Mouse (Mus musculus) G1E (cell line): ENCODE measurements around the gene Dkkl1. TPM values are rescaled to one million over a fixed set of nuclear protein-coding genes. Genes with fewer than 3 reads are reported as not detected.
A peak's percentile ranks its signal among the peaks of the same experiment; 100 is the strongest.

Experiments used
- ATAC-seq: 2 replicates; pipeline ENCODE4 v1.8.0; 2016; ENCODE audit warnings: mild to moderate bottlenecking; ENCODE audit not compliant: insufficient number of reproducible peaks, poor library complexity, low FRiP score, severe bottlenecking; ENCODE audit errors: extremely low read depth
- DNase-seq: peaks from one replicate; pipeline ENCODE4 v3.0.0; 2012; ENCODE audit warnings: low spot score
- H3K27me3 ChIP-seq: 2 replicates; pipeline ENCODE4 v1.6.1; 2012; ENCODE audit warnings: mild to moderate bottlenecking, low read length, inconsistent platforms; ENCODE audit not compliant: insufficient read depth
- H3K36me3 ChIP-seq: replicated peaks from 2 replicates; pipeline ENCODE3; 2012; ENCODE audit warnings: mild to moderate bottlenecking, inconsistent platforms
- H3K4me1 ChIP-seq: 2 replicates; pipeline ENCODE4 v1.6.1; 2012; ENCODE audit warnings: low read depth, low read length, inconsistent platforms, mixed read lengths; ENCODE audit not compliant: insufficient read depth
- H3K4me3 ChIP-seq: 2 replicates; pipeline ENCODE4 v1.5.1; 2012; ENCODE audit warnings: low read depth, mild to moderate bottlenecking, inconsistent platforms, low read length, moderate library complexity, mixed read lengths
- H3K9me3 ChIP-seq: replicated peaks from 2 replicates; pipeline ENCODE4 v1.6.1; 2012; ENCODE audit warnings: inconsistent platforms
- CTCF ChIP-seq: IDR thresholded peaks from 2 replicates; pipeline ENCODE4 v1.5.1; 2012; ENCODE audit warnings: low read depth, low read length, inconsistent platforms, mixed read lengths
- GATA1 ChIP-seq: IDR thresholded peaks from 2 replicates; pipeline ENCODE4 v1.6.1; 2012; ENCODE audit warnings: borderline replicate concordance, low read length, inconsistent platforms, mixed read lengths
- GATA2 ChIP-seq: IDR thresholded peaks from 2 replicates; pipeline ENCODE4 v1.6.1; 2012; ENCODE audit warnings: low read depth, low read length, inconsistent platforms, borderline replicate concordance
- POLR2AphosphoS5 ChIP-seq: IDR thresholded peaks from 2 replicates; pipeline ENCODE4 v1.6.1; 2012; ENCODE audit warnings: low read depth, low read length, inconsistent platforms; ENCODE audit not compliant: insufficient replicate concordance
- TAL1 ChIP-seq: conservative IDR thresholded peaks from 2 replicates; pipeline ENCODE4 v1.6.1; 2012; ENCODE audit warnings: low read depth, low read length, inconsistent platforms, mixed read lengths
- polyA plus RNA-seq: library from polyadenylated mRNA; stranded (reverse); fragments of >175 nt; gene quantifications from 2 replicates; pipeline ENCODE4 v1.2.3, GENCODE M21; 2012
- total RNA-seq, 2 experiments: library from RNA; stranded (forward) in 1 of 2; stranded (reverse) in 1 of 2; fragments of 200-1000 nt in 1 of 2; fragments of >200 nt in 1 of 2; fragmentation: Nextera tagmentation in 1 of 2; gene quantifications; 2 replicates each; pipeline ENCODE4 v1.2.3; 2014 to 2017

Gene Dkkl1
- total and polyA plus RNA-seq, 3 experiments, result 0.11 TPM; not detected in 2

DNA sequence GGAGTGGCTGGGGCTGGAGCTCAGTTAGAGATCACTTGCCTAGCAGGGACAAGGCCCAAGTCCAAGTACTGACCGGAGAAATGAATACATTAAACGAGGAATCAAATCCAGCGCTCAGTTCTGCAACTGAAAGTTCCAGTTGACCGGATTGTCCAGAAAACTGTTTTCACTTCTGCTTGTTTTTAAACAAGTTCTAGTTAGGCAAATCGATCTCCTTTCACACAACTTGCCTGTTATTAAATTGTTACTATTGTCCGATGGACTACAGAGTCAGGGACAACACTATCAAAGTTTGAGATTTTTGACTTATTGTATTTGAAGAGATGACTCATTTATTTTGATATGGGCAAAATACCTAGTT, 29.4 kb upstream of the Dkkl1 start:
- H3K4me1 ChIP-seq, result peaks cover 37% of the 10 kb centered on the region
- H3K4me3 ChIP-seq, result no peak overlapping the region
- peaks cover 11% of the 10 kb centered on the region for H3K36me3 ChIP-seq
- ATAC-seq (no peak), DNase-seq (no peak)
- TF ChIP-seq GATA2, result no peak
- TF ChIP-seq GATA1, result no peak
- no peak for TF ChIP-seq TAL1
- no peak for TF ChIP-seq CTCF
- no peak for TF ChIP-seq POLR2AphosphoS5
- H3K27me3 ChIP-seq, result peaks cover 9% of the 10 kb centered on the region
- H3K9me3 ChIP-seq, result no peaks in the 10 kb centered on the region

- DNase-seq, result no peak
- H3K4me1 ChIP-seq, result peaks cover 41% of the 10 kb centered on the region
Measured at GRCm38 (mm10) chr7:45240633-45241388, 28.9 kb upstream of the Dkkl1 start, which contains the start of gene Slc6a16. Slc6a16 (plus strand) TSS chr7:45241085.

GRCm38 (mm10) chr7:45240109-45240508, 28.2 kb upstream of the Dkkl1 start:
- no peaks in the 10 kb centered on the region for H3K9me3 ChIP-seq
- no peak for TF ChIP-seq POLR2AphosphoS5
- TF ChIP-seq TAL1, result no peak
- no peak for TF ChIP-seq GATA2
- TF ChIP-seq CTCF, result no peak
- TF ChIP-seq GATA1, result no peak
- H3K27me3 ChIP-seq, result peaks cover 9% of the 10 kb centered on the region
- H3K4me1 ChIP-seq, result peaks cover 47% of the 10 kb centered on the region
- peaks cover 23% of the 10 kb centered on the region for H3K36me3 ChIP-seq
- no peak overlapping the region for H3K4me3 ChIP-seq
- no peak for ATAC-seq
- DNase-seq, result no peak

More at GRCm38 (mm10) chr7:45240633-45241388, 28.9 kb upstream of the Dkkl1 start, which contains the start of gene Slc6a16:
- no peak for ATAC-seq
- H3K4me3 ChIP-seq, result no peak within 1 kb of the TSS
- peaks cover 9% of the 10 kb centered on the region for H3K27me3 ChIP-seq
- TF ChIP-seq POLR2AphosphoS5, result no peak
- TF ChIP-seq CTCF, result no peak
- TF ChIP-seq TAL1, result no peak
- no peak for TF ChIP-seq GATA1
- TF ChIP-seq GATA2, result no peak
- H3K36me3 ChIP-seq, result peaks cover 16% of the 10 kb centered on the region
- H3K9me3 ChIP-seq, result no peaks in the 10 kb centered on the region

GRCm38 (mm10) chr7:45238723-45239496, 27.0 kb upstream of the Dkkl1 start, which contains the start of gene Cd37:
Cd37 (minus strand) TSS chr7:45239115.
- ATAC-seq, result peak; percentile 88
- peak; percentile 89 for DNase-seq
- peak within 1 kb of the TSS; percentile 73 for H3K4me3 ChIP-seq
- TF ChIP-seq TAL1 (no peak), GATA2 (no peak), POLR2AphosphoS5 (no peak), GATA1 (no peak)
- no peaks in the 10 kb centered on the region for H3K9me3 ChIP-seq
- peaks cover 35% of the 10 kb centered on the region for H3K36me3 ChIP-seq
- H3K4me1 ChIP-seq, result peaks cover 53% of the 10 kb centered on the region
- H3K27me3 ChIP-seq, result peaks cover 9% of the 10 kb centered on the region

DNA sequence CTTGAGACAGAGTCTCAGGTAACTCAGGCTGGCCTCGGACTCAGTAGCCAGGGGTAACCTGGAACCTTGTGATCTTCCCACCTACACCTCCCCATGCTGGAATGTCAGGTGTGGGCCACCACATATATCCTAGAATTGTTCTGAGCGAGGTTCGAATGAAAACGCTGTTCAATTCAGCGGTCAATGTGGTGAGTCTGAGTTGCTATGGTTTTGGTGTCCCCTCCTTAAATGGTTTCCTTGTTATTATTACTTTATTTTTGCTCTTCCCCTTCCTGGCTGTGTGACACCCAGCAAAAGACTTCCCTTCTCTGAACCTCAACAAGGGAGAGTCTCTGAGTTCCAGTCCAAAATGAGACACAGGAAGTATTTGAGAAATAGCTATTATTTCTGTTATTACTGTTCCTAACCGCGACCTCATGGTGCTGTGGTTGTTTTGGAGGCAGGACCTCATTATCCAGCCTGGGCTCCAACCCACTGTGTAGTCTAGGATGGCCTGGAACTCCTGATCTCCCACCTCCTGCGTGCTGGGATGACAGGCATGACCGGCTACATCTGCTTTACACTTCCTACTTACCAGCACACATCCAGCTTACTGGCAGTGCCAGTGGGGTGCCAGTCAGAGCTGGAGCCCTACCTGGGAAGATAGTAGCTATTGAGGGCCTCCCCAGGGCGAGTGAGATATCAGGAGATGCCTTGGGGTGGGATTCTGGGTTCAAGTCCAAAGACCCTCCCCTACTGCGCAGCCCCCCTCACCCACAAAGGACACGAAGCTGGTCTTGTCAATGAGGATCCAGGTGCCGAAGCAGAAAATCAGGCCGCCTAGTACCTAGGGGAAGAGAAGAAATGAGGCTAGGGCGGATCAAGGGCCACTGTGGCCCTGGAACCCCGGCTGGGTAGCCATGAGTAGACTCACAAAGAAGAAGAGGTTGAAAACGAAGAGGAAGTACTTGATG, 26.1 kb upstream of the Dkkl1 start:
- ATAC-seq, result no peak
- no peak for DNase-seq
- TF ChIP-seq GATA1 (no peak), CTCF (no peak), GATA2 (no peak), POLR2AphosphoS5 (no peak)
- Histone ChIP-seq H3K4me3 (peak overlapping the region; percentile 73), H3K36me3 (peaks cover 44% of the 10 kb centered on the region), H3K4me1 (peaks cover 55% of the 10 kb centered on the region), H3K27me3 (peaks cover 9% of the 10 kb centered on the region; the same call in 1 of the 2 replicates), H3K9me3 (no peaks in the 10 kb centered on the region)
